Mouse (Mus musculus): Measurements from ENCODE around the gene Acbd7.

The Acbd7 gene

DNA sequence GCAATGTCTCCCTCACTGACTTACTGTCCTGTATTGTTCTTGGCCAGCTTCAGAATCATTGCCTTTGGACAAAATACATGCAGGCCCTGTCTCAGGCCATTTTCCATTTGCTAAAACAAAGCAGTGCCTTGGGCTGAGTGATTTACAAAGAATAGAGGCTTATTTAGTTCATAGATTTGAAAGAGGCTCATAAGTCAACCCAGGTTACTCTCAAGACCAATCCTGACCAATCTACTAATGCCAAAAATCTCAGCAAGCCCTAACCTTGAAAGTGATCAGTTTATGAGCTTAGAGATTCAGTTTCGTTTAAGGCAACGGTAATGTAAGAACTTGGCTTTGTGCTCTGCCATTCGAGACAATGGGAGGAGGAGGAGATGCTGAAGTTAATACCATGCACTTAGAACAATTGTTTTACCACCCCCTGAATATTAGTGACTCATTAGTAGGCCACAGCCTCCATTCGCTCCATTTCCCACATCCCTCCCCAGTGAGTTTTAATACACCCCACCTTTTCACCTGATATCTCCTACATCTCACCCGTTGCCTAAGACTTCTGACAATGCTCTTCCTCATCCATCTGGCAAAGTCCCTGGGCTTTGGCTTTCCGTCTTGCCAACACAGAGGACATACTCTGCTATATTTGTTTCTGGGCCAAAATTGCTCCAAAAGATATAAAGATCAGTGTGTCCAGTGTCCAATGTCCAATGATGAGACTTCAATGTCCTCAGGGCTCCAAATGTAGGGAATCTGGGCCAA lies 51.3 kb downstream of the Acbd7 start:
- no peak for DNase-seq

Measured in right cerebral cortex, postnatal 4 days (tissue).